Mouse (Mus musculus): ENCODE data around the gene Zwint. TPM values are rescaled to one million over a fixed set of nuclear protein-coding genes. Genes with fewer than 3 reads are reported as not detected.

Gene Zwint
- total and polyA plus RNA-seq, 2 experiments from 2014 or later = 789 to 1,175 TPM

DNA sequence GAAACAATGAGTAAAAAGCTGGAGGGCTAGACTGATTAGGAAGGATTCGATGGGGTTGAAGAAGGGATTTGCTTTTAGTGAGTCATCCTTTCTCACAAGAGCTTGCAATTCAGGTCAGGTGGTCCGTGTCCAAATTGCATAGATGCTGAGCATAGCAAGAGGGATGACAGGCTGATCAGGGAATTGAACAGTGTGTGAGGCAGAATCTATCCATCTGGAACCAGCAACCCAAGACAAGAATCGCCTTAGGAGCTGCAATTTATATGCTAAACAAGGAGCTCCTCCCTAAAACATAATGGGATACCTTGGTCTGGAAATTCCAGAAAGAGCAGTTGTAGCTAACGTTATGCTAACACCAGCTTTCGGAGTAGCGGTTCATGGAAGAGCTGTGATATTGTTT is 3.8 kb upstream of the Zwint start:
- TF ChIP-seq CTCF (IDR thresholded peaks at IDR 0.05; ENCODE audit: low read depth) = no peak
- WGBS = 40% methylated on average over 6 of the region's 6 CpGs

DNA sequence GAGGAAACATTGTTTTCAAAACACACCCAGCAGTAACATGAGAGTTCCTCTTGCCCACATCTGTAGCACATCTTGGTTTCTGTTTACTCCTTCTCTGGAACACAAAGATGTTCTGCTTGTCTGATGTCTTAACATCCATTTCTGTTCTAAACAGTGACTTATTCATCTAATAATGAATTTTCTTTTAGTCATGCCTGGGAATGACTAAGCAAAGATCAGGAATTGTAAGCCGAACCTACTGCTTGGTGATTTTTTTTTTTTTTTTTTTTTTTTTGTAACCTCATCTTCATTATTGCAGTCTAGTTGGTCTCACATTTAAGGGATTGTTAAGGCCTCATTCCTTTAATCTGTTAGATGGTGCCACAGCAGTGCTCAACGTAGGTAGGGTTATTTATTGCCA is 848 bp upstream of the Zwint start:
- DNase-seq (ENCODE audit: low spot score) = no peak
- H3K9me3 ChIP-seq (ENCODE audit: low read length) = no peaks in the 10 kb centered on the region
- no peak overlapping the region; the same call in 1 of the 2 replicates for H3K4me3 ChIP-seq (ENCODE audit: low read length)
- TF ChIP-seq CTCF (IDR thresholded peaks at IDR 0.05; ENCODE audit: low read depth) = no peak
- WGBS = 79% methylated on average over 2 of the region's 2 CpGs
- peaks cover 11% of the 10 kb centered on the region for H3K4me1 ChIP-seq (ENCODE audit: insufficient read depth, low read length)
- ATAC-seq = no peak
- H3K4me2 ChIP-seq (ENCODE audit: low read depth, low read length) = peak overlapping the region; percentile 83
- H3K27ac ChIP-seq = peak overlapping the region; percentile 98
- peaks cover 18% of the 10 kb centered on the region for H3K36me3 ChIP-seq (ENCODE audit: insufficient read depth, low read length)
- H3K27me3 ChIP-seq (ENCODE audit: insufficient read depth, low read length) = no peaks in the 10 kb centered on the region
- H3K9ac ChIP-seq (replicated peaks; ENCODE audit: low read length) = peak overlapping the region; percentile 95; the same call in 1 of the 2 replicates

More for the DNA sequence above, 3.8 kb upstream of the Zwint start:
- H3K9ac ChIP-seq (replicated peaks; ENCODE audit: low read length) = no peak overlapping the region
- ATAC-seq = no peak
- no peaks in the 10 kb centered on the region for H3K27me3 ChIP-seq (ENCODE audit: insufficient read depth, low read length)
- peak; percentile 14 for DNase-seq (ENCODE audit: low spot score)
- H3K36me3 ChIP-seq (ENCODE audit: insufficient read depth, low read length) = no peaks in the 10 kb centered on the region
- peaks cover 4% of the 10 kb centered on the region for H3K4me1 ChIP-seq (ENCODE audit: insufficient read depth, low read length)
- H3K4me3 ChIP-seq (ENCODE audit: low read length) = no peak overlapping the region
- no peaks in the 10 kb centered on the region for H3K9me3 ChIP-seq (ENCODE audit: low read length)
- no peak overlapping the region for H3K4me2 ChIP-seq (ENCODE audit: low read depth, low read length)
- no peak overlapping the region for H3K27ac ChIP-seq

DNA sequence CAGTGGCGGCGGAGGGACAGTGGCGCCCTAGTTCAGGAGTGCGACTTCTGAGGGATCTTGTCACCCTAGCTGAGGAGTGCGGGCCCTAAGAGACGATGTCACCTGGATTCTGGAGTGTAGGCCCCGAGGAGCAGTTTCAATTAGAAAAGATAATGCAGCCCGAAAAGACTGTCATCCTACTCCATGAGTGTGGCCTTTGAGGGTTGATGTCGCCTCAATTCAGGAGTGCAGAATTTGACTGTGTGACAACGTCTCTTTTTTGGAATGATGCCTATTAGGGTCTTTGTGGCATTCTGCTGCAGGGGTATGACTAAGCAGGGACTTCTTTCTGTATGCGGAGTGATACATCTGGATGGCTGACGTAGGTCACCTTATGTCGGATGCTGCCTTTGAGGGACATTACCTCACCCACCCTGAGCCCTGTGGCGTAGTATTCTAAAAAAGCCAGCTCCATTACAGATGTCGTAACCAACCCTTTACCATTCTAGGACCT is 418 bp downstream of the Zwint start:
- peaks cover 11% of the 10 kb centered on the region for H3K4me1 ChIP-seq (ENCODE audit: insufficient read depth, low read length)
- H3K9me3 ChIP-seq (ENCODE audit: low read length) = no peaks in the 10 kb centered on the region
- no peaks in the 10 kb centered on the region for H3K27me3 ChIP-seq (ENCODE audit: insufficient read depth, low read length)
- ATAC-seq (peak; percentile 86), DNase-seq (ENCODE audit: low spot score) (peak; percentile 89)
- peaks cover 18% of the 10 kb centered on the region for H3K36me3 ChIP-seq (ENCODE audit: insufficient read depth, low read length)
- H3K9ac ChIP-seq (replicated peaks; ENCODE audit: low read length) = peak overlapping the region; percentile 95
- H3K27ac ChIP-seq = peak overlapping the region; percentile 98
- peak overlapping the region; percentile 73 for H3K4me3 ChIP-seq (ENCODE audit: low read length)
- H3K4me2 ChIP-seq (ENCODE audit: low read depth, low read length) = peak overlapping the region; percentile 83
- WGBS = 2% methylated on average over 15 of the region's 15 CpGs
- no peak for TF ChIP-seq CTCF (IDR thresholded peaks at IDR 0.05; ENCODE audit: low read depth)

DNA sequence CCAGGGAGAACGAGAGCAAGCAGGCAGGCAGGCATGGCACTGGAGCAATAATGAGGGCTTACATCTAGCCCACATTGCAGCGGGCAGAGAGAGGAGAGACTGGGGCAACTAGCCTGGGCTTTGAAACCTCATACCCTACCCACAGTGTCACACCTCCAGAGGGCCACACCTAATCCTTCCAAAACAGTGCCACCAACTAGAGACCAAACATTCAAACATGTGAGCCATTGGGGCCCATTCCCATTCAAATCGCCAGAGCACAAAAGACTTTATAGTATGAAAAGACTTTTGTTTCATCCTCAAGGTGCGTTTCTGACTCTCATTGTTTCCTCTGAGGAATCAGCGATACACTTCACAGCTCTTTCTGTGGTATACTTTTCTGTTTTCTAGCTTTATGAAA is 4.6 kb downstream of the Zwint start:
- no peaks in the 10 kb centered on the region for H3K27me3 ChIP-seq (ENCODE audit: insufficient read depth, low read length)
- peaks cover 11% of the 10 kb centered on the region for H3K4me1 ChIP-seq (ENCODE audit: insufficient read depth, low read length)
- H3K4me3 ChIP-seq (ENCODE audit: low read length) = no peak overlapping the region
- no peaks in the 10 kb centered on the region for H3K9me3 ChIP-seq (ENCODE audit: low read length)
- 93% methylated on average over 5 of the region's 5 CpGs for WGBS
- TF ChIP-seq CTCF (IDR thresholded peaks at IDR 0.05; ENCODE audit: low read depth) = no peak
- H3K9ac ChIP-seq (replicated peaks; ENCODE audit: low read length) = no peak overlapping the region
- no peak for DNase-seq (ENCODE audit: low spot score)
- H3K27ac ChIP-seq = no peak overlapping the region
- no peak for ATAC-seq
- H3K4me2 ChIP-seq (ENCODE audit: low read depth, low read length) = no peak overlapping the region
- H3K36me3 ChIP-seq (ENCODE audit: insufficient read depth, low read length) = peaks cover 26% of the 10 kb centered on the region

DNA sequence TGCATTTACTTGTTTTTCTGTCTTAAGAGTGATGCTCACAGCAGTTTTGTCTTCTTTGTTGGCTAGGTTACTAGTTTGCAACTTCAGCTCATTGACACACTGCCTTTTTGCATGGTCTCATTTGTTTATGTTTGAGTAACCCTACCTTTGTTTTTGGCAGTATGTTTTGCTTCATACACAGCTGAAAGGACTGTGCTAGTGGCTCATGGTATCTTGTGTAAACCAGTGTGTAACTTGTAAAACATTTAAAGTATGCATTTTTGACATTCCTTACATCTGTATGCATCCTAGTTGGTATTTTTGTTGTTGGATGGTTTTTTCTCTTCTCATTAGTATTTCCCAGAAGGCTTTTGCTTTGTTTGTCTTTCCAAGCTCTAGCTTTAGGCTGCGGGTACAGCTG is 5.7 kb downstream of the Zwint start:
- TF ChIP-seq CTCF (IDR thresholded peaks at IDR 0.05; ENCODE audit: low read depth) = no peak
- H3K4me2 ChIP-seq (ENCODE audit: low read depth, low read length) = no peak overlapping the region
- peaks cover 11% of the 10 kb centered on the region for H3K4me1 ChIP-seq (ENCODE audit: insufficient read depth, low read length)
- ATAC-seq = no peak
- H3K27me3 ChIP-seq (ENCODE audit: insufficient read depth, low read length) = no peaks in the 10 kb centered on the region
- DNase-seq (ENCODE audit: low spot score) = no peak
- H3K9me3 ChIP-seq (ENCODE audit: low read length) = no peaks in the 10 kb centered on the region
- H3K9ac ChIP-seq (replicated peaks; ENCODE audit: low read length) = no peak overlapping the region
- 88% methylated on average over 1 of the region's 1 CpGs for WGBS
- no peak overlapping the region for H3K27ac ChIP-seq
- no peak overlapping the region for H3K4me3 ChIP-seq (ENCODE audit: low read length)
- peaks cover 27% of the 10 kb centered on the region for H3K36me3 ChIP-seq (ENCODE audit: insufficient read depth, low read length)

DNA sequence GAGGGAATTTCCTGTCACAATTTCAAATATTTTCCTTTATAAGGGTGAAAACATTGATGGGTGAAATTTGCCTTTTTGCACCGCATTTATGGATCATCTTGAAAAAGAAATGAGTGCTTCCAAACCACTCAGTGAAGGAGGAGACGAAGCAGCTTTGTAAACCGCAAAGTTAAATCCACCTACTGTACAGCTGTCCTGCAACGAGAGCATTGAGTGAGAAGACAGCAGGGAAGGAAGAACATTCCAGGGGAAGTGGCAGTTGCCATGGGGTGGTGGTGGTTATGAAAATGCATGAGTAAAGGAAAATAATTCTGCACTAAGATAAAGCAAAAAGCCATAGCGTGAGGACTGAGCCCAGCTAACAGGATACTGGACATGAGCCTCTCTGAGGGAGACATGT is 13.2 kb downstream of the Zwint start:
- Histone ChIP-seq H3K4me3 (ENCODE audit: low read length) (no peak overlapping the region), H3K4me1 (ENCODE audit: insufficient read depth, low read length) (no peaks in the 10 kb centered on the region), H3K27me3 (ENCODE audit: insufficient read depth, low read length) (no peaks in the 10 kb centered on the region), H3K36me3 (ENCODE audit: insufficient read depth, low read length) (peaks cover 19% of the 10 kb centered on the region), H3K27ac (no peak overlapping the region), H3K9ac (replicated peaks; ENCODE audit: low read length) (no peak overlapping the region), H3K9me3 (ENCODE audit: low read length) (no peaks in the 10 kb centered on the region), H3K4me2 (ENCODE audit: low read depth, low read length) (no peak overlapping the region)
- TF ChIP-seq CTCF (IDR thresholded peaks at IDR 0.05; ENCODE audit: low read depth) = no peak
- DNase-seq (ENCODE audit: low spot score) (no peak), ATAC-seq (no peak)
- 92% methylated on average over 5 of the region's 5 CpGs for WGBS

DNA sequence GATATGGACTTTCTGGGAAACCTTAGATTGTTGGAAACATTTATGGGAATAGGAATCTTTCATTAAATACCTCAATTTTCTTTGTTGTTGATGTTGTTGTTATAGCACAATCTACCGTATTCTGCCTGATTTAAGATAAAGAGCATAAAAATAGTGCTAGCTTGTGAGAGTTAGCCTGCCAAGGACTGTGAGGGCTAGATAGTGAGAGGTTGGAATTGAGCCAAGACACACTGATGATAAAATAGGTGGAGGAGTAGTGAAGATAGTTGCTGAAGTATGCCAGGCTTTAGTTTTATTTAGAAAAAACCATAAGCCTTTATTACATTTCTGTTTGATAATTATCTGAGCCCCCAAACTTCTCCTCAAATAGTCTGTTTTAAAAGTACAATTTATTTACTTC is 14.4 kb downstream of the Zwint start:
- TF ChIP-seq CTCF (IDR thresholded peaks at IDR 0.05; ENCODE audit: low read depth) = no peak

More for the DNA sequence above, 14.4 kb downstream of the Zwint start:
- no peak overlapping the region for H3K4me2 ChIP-seq (ENCODE audit: low read depth, low read length)
- WGBS = 72% methylated on average over 1 of the region's 1 CpGs
- no peak overlapping the region for H3K9ac ChIP-seq (replicated peaks; ENCODE audit: low read length)
- peaks cover 18% of the 10 kb centered on the region for H3K36me3 ChIP-seq (ENCODE audit: insufficient read depth, low read length)
- H3K9me3 ChIP-seq (ENCODE audit: low read length) = no peaks in the 10 kb centered on the region
- H3K4me1 ChIP-seq (ENCODE audit: insufficient read depth, low read length) = no peaks in the 10 kb centered on the region
- H3K4me3 ChIP-seq (ENCODE audit: low read length) = no peak overlapping the region
- H3K27me3 ChIP-seq (ENCODE audit: insufficient read depth, low read length) = no peaks in the 10 kb centered on the region
- H3K27ac ChIP-seq = no peak overlapping the region
- DNase-seq (ENCODE audit: low spot score) (no peak), ATAC-seq (no peak)
